Mouse (Mus musculus): ENCODE measurements around the gene Anks1b. TPM values are rescaled to one million over a fixed set of nuclear protein-coding genes. Genes with fewer than 3 reads are reported as not detected.

Gene Anks1b
- polyA plus RNA-seq, 1 experiment from 2014 or later: 2.9 TPM

- H3K36me3 ChIP-seq: no peaks in the 10 kb centered on the region
- no peak overlapping the region for H3K27ac ChIP-seq
- no peak overlapping the region for H3K9ac ChIP-seq
- H3K4me1 ChIP-seq: peaks cover 12% of the 10 kb centered on the region
- H3K4me3 ChIP-seq: no peak overlapping the region
- no peaks in the 10 kb centered on the region for H3K9me3 ChIP-seq
- 10% methylated on average over 2 of the region's 2 CpGs for WGBS
- H3K27me3 ChIP-seq: peaks cover 73% of the 10 kb centered on the region
- no peak overlapping the region for H3K4me2 ChIP-seq
- no peak for ATAC-seq (ENCODE audit: insufficient number of reproducible peaks, low FRiP score, low TSS enrichment, low read depth)
These were observed 957.9 kb downstream of the Anks1b start for GRCm38 (mm10) chr10:90831288-90831626.

GRCm38 (mm10) chr10:90834306-90834705 is 961.0 kb downstream of the Anks1b start:
- Histone ChIP-seq H3K4me2 (no peak overlapping the region), H3K27me3 (peaks cover 43% of the 10 kb centered on the region), H3K4me1 (peaks cover 6% of the 10 kb centered on the region; the same call in 1 of the 2 replicates), H3K9ac (no peak overlapping the region), H3K9me3 (no peaks in the 10 kb centered on the region), H3K4me3 (no peak overlapping the region), H3K27ac (no peak overlapping the region), H3K36me3 (no peaks in the 10 kb centered on the region)
- ATAC-seq (ENCODE audit: insufficient number of reproducible peaks, low FRiP score, low TSS enrichment, low read depth): no peak
- 38% methylated on average over 5 of the region's 5 CpGs for WGBS

- Histone ChIP-seq H3K27me3 (peaks cover 35% of the 10 kb centered on the region), H3K4me1 (no peaks in the 10 kb centered on the region)
These were observed 961.9 kb downstream of the Anks1b start for GRCm38 (mm10) chr10:90835195-90835594.

GRCm38 (mm10) chr10:90839611-90840335 is 966.5 kb downstream of the Anks1b start:
- no peaks in the 10 kb centered on the region for H3K27me3 ChIP-seq
- no peaks in the 10 kb centered on the region for H3K9me3 ChIP-seq
- H3K36me3 ChIP-seq: no peaks in the 10 kb centered on the region
- no peak overlapping the region for H3K4me2 ChIP-seq
- no peak overlapping the region for H3K27ac ChIP-seq
- no peak overlapping the region for H3K9ac ChIP-seq
- no peaks in the 10 kb centered on the region for H3K4me1 ChIP-seq
- ATAC-seq (ENCODE audit: insufficient number of reproducible peaks, low FRiP score, low TSS enrichment, low read depth): no peak
- H3K4me3 ChIP-seq: no peak overlapping the region
- 61% methylated on average over 9 of the region's 9 CpGs for WGBS

More at GRCm38 (mm10) chr10:90835195-90835594, 961.9 kb downstream of the Anks1b start:
- Histone ChIP-seq H3K4me3 (no peak overlapping the region), H3K4me2 (no peak overlapping the region), H3K27ac (no peak overlapping the region), H3K36me3 (no peaks in the 10 kb centered on the region), H3K9ac (no peak overlapping the region), H3K9me3 (no peaks in the 10 kb centered on the region)
- no peak for ATAC-seq (ENCODE audit: insufficient number of reproducible peaks, low FRiP score, low TSS enrichment, low read depth)

GRCm38 (mm10) chr10:90842398-90842797 is 969.1 kb downstream of the Anks1b start:
- Histone ChIP-seq H3K27me3 (no peaks in the 10 kb centered on the region), H3K9me3 (no peaks in the 10 kb centered on the region), H3K27ac (no peak overlapping the region), H3K4me2 (no peak overlapping the region), H3K4me1 (no peaks in the 10 kb centered on the region), H3K4me3 (no peak overlapping the region), H3K36me3 (no peaks in the 10 kb centered on the region), H3K9ac (no peak overlapping the region)
- WGBS: 72% methylated on average over 2 of the region's 2 CpGs
- ATAC-seq (ENCODE audit: insufficient number of reproducible peaks, low FRiP score, low TSS enrichment, low read depth): no peak

GRCm38 (mm10) chr10:90851077-90851476 is 977.8 kb downstream of the Anks1b start:
- Histone ChIP-seq H3K27me3 (no peaks in the 10 kb centered on the region), H3K4me2 (no peak overlapping the region), H3K4me3 (no peak overlapping the region), H3K27ac (no peak overlapping the region), H3K9ac (no peak overlapping the region), H3K9me3 (no peaks in the 10 kb centered on the region), H3K4me1 (0 out of 2 replicates have a peak, but pooled peaks cover 4% of the 10 kb centered on the region), H3K36me3 (no peaks in the 10 kb centered on the region)
- no peak for ATAC-seq (ENCODE audit: insufficient number of reproducible peaks, low FRiP score, low TSS enrichment, low read depth)
- WGBS: 77% methylated on average over 6 of the region's 6 CpGs

GRCm38 (mm10) chr10:90851999-90852398 is 978.7 kb downstream of the Anks1b start:
- no peak overlapping the region for H3K9ac ChIP-seq
- H3K36me3 ChIP-seq: no peaks in the 10 kb centered on the region
- no peaks in the 10 kb centered on the region for H3K9me3 ChIP-seq
- H3K4me2 ChIP-seq: peak overlapping the region; percentile 28; the same call in 1 of the 2 replicates
- H3K27me3 ChIP-seq: no peaks in the 10 kb centered on the region
- H3K27ac ChIP-seq: no peak overlapping the region
- 0 out of 2 replicates have a peak, but pooled peaks cover 4% of the 10 kb centered on the region for H3K4me1 ChIP-seq
- no peak overlapping the region for H3K4me3 ChIP-seq
- WGBS: 16% methylated on average over 11 of the region's 11 CpGs
- no peak for ATAC-seq (ENCODE audit: insufficient number of reproducible peaks, low FRiP score, low TSS enrichment, low read depth)

GRCm38 (mm10) chr10:90852432-90852831 is 979.1 kb downstream of the Anks1b start:
- no peak overlapping the region for H3K27ac ChIP-seq
- ATAC-seq (ENCODE audit: insufficient number of reproducible peaks, low FRiP score, low TSS enrichment, low read depth): no peak
- 34% methylated on average over 7 of the region's 7 CpGs for WGBS

GRCm38 (mm10) chr10:90856668-90857067 is 983.4 kb downstream of the Anks1b start:
- Histone ChIP-seq H3K9ac (no peak overlapping the region), H3K9me3 (no peaks in the 10 kb centered on the region), H3K4me1 (0 out of 2 replicates have a peak, but pooled peaks cover 4% of the 10 kb centered on the region), H3K4me3 (no peak overlapping the region), H3K27ac (no peak overlapping the region), H3K4me2 (no peak overlapping the region), H3K36me3 (no peaks in the 10 kb centered on the region), H3K27me3 (no peaks in the 10 kb centered on the region)
- 45% methylated on average over 4 of the region's 4 CpGs for WGBS
- ATAC-seq (ENCODE audit: insufficient number of reproducible peaks, low FRiP score, low TSS enrichment, low read depth): no peak

More at GRCm38 (mm10) chr10:90852432-90852831, 979.1 kb downstream of the Anks1b start:
- Histone ChIP-seq H3K36me3 (no peaks in the 10 kb centered on the region), H3K9me3 (no peaks in the 10 kb centered on the region), H3K4me1 (0 out of 2 replicates have a peak, but pooled peaks cover 4% of the 10 kb centered on the region), H3K9ac (no peak overlapping the region), H3K27me3 (no peaks in the 10 kb centered on the region), H3K4me3 (no peak overlapping the region), H3K4me2 (peak overlapping the region; percentile 28; the same call in 1 of the 2 replicates)

- Histone ChIP-seq H3K27ac (no peak overlapping the region), H3K4me1 (no peaks in the 10 kb centered on the region), H3K36me3 (no peaks in the 10 kb centered on the region), H3K27me3 (no peaks in the 10 kb centered on the region), H3K9ac (no peak overlapping the region), H3K4me2 (no peak overlapping the region), H3K9me3 (no peaks in the 10 kb centered on the region), H3K4me3 (no peak overlapping the region)
- ATAC-seq (ENCODE audit: insufficient number of reproducible peaks, low FRiP score, low TSS enrichment, low read depth): no peak
- WGBS: 71% methylated on average over 19 of the region's 19 CpGs
These were observed 986.6 kb downstream of the Anks1b start for GRCm38 (mm10) chr10:90859665-90860523.

GRCm38 (mm10) chr10:90863881-90864598 is 990.7 kb downstream of the Anks1b start:
- Histone ChIP-seq H3K4me2 (no peak overlapping the region), H3K36me3 (no peaks in the 10 kb centered on the region), H3K27ac (no peak overlapping the region), H3K9ac (no peak overlapping the region), H3K4me3 (no peak overlapping the region), H3K9me3 (no peaks in the 10 kb centered on the region), H3K4me1 (no peaks in the 10 kb centered on the region), H3K27me3 (no peaks in the 10 kb centered on the region)
- no peak for ATAC-seq (ENCODE audit: insufficient number of reproducible peaks, low FRiP score, low TSS enrichment, low read depth)
- WGBS: 25% methylated on average over 10 of the region's 10 CpGs

GRCm38 (mm10) chr10:90864599-90864889 is 991.2 kb downstream of the Anks1b start:
- Histone ChIP-seq H3K27me3 (no peaks in the 10 kb centered on the region), H3K9ac (no peak overlapping the region), H3K27ac (no peak overlapping the region), H3K4me1 (no peaks in the 10 kb centered on the region), H3K4me2 (no peak overlapping the region), H3K36me3 (no peaks in the 10 kb centered on the region), H3K4me3 (no peak overlapping the region), H3K9me3 (no peaks in the 10 kb centered on the region)
- 41% methylated on average over 3 of the region's 3 CpGs for WGBS
- ATAC-seq (ENCODE audit: insufficient number of reproducible peaks, low FRiP score, low TSS enrichment, low read depth): no peak
